Mouse (Mus musculus) T-helper 2 cell (primary cell): ENCODE data around the gene Snx19.

Experiments
- in situ Hi-C: fragments of 300-600 bp; cut with MboI, MseI; formaldehyde crosslinking; loops from one replicate; pipeline ENCODE4 v1.15.1; 2025; ENCODE audit warnings: high pct_unique_total_duplicates

Gene Snx19

DNA sequence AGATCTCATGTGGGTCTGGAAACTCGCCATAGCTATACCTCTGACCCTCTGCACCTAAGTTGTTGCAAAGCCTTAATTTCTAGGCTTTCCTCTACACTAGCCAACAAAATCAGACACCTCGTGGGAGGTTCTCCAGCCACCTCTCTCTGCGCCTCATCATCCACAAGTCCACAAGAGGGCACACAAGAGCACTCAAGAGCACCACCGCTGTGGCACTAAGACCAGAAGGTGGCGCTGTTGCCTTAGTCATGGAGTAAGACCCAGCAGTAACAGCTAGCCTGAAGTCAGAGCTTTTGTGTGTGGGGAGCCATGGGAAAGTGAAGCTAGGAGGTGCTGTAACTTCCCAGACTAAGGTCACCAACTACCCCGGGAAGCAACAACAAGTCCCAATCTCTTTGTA, 53.6 kb downstream of the Snx19 start:
- in situ Hi-C loops: loop anchor here (5.0 kb wide), 1 partner anchor 462 kb away; the partner anchor contains the start of gene Adamts8

DNA sequence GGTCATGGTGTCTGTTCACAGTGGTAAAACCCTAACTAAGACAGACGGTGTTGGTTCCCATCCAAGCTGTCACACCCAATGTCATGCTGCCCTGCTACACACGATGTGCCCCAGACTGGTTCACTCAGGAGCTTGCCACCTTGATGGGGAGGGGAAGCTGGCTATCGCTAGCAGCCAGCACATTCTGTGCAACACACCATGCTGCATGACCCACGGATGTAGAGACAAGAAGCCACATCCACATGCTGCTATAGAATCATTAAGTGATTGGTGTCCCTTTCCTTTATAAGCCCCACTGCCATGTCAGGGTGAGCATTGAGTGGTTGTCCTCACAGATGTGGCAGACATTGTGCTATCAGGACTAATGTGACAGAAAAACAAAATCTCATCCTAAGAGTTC, 55.2 kb downstream of the Snx19 start:
- in situ Hi-C loops: loop anchor here (5.0 kb wide), 1 partner anchor 460 kb away; the partner anchor contains the start of gene Adamts8

DNA sequence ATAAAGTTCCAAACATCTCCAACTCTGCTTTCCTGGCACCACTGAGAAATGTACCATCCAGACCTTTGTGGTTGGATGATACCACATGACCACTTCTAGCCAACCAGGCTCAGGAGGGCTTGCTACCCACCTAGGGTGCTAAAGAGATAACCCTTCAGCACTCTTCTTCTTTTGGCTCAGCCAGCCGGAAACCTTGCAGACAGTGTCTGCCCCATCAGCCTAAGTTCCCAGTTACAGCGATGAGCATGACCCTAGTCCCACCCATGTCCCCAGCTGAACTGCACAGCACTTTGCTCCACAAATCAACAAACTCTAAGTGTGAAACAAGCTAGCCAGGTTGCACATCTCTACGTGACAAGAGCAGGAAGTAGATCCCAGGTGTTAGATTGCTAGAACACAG, 57.3 kb downstream of the Snx19 start:
- in situ Hi-C loops: loop anchor here (5.0 kb wide), 1 partner anchor 458 kb away; the partner anchor contains the start of gene Adamts8

DNA sequence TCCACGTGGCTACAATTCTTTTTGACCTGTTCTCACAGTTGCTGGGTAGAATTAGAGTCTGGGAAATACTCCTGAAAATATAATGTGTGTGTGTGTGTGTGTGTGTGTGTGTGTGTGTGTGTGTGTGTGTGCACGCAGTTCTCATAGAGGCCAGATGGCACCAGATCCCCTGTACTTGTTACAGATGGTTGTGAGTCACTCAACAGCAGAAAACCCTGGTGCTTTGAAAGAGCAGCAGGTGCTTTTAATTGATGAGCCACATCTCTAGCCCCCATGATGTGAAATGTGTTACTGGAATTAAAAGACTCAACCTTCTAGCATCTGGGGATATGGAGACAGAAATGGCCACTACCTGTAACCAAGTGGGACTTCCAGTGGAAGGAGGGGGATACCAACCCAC, 58.3 kb downstream of the Snx19 start:
- in situ Hi-C loops: no loop called here

DNA sequence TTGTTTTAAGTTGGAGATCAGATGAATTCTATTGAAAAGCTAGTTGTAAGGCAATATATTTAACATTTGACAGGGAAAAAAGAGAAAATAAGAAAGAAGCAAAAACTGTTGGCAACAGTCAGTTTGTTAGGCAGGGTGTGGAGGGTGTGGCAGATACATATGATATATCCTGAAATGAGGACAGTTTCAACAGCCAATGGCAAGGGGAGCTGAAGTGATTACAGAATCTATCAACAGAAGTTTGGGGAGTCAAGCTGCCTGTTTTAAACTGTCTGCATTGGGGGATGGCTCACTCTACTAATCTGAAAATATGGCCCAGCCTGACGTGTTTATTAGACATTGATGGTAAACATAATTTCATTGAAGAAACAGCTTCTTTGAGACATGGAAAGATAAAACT, 61.5 kb downstream of the Snx19 start:
- in situ Hi-C loops: no loop called here

DNA sequence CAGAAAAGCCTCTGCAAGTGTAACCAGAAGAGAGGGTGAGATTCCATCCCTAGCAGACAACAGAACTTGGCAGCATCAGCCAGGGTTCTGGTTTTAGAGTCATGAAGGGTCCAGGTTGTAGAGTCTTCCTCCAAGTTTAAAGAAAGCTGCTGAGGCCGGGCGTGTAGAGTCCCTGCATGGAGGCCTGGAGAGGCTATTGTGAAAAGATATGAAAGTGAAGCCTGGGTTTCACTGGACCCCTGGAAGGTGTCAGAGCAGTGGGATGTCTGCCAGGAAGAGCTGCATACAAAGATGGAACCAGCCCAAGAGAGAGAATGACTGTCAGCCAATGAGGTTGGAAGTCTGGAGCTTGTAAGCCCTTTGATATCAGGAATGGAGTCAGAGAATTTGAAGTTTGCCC, 67.5 kb downstream of the Snx19 start:
- in situ Hi-C loops: no loop called here

DNA sequence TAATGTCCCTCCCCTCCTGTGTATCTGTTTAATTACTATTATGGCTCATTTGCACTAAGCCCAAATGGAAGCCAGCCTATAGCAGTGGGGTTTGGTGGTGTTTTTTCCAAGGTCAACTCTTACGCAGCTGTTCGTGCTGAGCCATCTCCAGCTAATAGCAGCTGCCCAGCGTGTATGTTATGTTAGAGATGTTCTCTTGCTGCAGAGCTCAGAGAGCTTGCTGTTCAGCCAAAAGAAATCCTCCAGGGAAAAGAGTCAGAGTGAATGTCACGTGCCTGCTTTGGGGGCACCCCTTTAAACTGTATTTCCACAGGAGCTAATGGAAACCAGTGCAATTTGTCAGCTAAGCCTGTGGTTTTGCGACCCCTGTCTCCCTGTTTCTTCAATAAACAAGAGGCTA, 82.1 kb downstream of the Snx19 start:
- in situ Hi-C loops: no loop called here

DNA sequence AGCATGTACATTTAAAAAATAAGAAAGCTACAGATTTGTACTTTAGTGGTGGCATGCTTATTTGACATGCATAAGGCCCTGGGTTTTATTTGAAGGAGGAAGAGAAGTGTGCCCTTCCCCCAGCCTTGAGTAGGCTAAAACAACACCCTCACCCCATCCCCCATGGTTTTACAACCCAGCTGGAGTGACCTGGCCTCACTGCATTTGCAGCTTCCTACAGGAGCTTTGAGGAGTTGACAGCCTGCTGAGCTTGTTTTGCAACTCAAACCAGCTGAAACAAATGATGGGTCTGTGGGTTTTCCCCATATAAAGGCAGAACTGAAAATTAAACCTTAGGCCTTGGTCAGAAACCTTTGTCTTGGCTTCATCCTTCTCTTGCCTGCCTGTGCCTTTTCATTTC, 89.0 kb downstream of the Snx19 start:
- in situ Hi-C loops: no loop called here
